Mouse (Mus musculus): ENCODE measurements around the gene Gm45808.
"Not testable (repeated sequence)": the region's sequence is repeated elsewhere in the genome, so short reads cannot be mapped to it uniquely, and the experiment has no call there.

The Gm45808 gene

DNA sequence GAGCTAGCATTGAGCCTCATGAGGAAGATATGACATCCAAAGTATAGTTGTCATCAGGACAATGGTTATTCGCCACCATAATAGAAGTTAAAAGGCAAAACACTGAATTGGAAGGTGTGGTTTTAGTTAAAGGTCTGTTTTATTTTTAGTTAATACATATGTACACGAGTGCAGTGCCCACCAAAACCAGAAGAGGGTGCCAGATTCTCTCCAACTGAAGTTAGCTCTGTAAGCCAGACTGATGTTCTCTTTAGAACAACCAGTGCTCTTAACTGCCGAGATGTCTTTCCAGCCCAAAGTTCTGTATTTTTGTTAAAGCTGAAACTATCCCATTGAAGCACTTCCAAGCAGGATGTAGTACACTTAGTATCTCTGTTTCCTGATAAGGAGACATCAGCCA lies 15.7 kb downstream of the Gm45808 start:
- peak in 1 of 2 experiments; percentile 76 for DNase-seq (ENCODE audit: low spot score in 2 of 2)

DNA sequence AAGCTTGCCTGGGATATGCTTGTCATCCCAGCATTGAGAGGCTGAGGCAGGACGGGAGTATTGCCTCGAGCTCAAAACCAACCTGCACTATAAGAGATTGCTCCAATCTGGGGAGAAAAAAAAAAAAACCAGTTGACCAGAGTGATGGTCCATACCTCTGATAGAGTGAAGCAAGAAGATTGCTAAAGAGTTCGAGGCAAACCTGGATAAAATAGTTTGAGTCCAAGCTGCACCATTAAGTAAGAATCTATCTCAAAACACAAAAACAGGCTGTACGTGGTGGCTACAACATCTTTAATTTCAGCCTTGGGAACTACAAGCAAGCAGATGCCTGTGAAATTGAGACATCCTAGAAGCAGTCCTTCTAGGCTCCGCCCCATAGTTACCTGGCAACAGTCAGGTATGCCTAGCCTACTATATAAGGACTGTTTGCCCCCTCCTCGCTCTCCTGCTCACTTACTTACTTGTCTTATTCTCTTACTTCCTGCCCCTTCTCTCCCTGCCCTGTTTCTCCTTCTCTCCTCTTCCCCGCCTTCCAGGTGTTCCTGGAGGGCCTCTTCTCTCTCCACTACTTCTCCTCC lies 19.4 kb downstream of the Gm45808 start:
- DNase-seq (ENCODE audit: low spot score in 2 of 2), result no peak

DNA sequence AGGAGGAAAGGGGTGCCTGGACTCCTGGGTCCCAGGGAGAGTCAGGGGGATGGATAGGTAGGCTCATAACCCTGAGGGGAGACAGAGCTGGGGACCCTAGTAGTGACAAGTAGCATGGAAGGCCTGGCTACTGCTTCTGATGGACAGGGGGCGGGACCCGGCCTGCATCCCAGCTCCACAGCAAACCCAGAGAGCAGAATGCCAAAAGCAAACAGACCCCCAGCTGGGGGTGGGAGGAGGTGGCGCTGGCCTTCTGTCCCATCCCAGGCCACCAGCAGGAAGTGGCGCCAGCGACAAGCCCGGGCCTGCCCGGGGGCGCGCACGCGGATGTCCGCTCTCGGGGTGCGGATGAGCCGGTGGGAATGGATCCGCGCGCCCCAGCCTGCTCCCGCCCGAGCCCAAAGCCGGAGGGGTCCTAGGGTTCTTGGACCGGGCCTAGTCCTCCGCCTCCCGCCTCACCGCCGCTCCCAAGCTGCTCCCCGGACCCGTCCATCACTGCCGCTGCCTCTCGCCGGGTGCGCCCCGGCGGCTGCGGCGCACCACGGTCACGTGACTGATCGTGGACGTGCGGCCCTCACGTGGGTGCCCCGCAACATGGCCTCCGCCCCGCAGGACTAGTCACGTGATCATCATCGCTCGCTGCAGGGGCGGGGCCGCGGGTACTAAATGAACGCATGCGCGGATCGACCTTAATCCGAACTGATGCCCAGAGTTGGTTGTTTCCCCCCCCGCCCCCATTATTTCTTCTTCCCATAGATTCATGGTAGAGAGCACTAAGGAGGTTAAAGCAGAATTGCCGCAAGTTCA lies 20.1 kb downstream of the Gm45808 start, which contains the start of gene Bax:
TSS of gene Bax (minus strand) at position 616 of the 807 bp plus-strand sequence.
- peak; percentile 95 to 96 for DNase-seq (ENCODE audit: low spot score in 2 of 2)

DNA sequence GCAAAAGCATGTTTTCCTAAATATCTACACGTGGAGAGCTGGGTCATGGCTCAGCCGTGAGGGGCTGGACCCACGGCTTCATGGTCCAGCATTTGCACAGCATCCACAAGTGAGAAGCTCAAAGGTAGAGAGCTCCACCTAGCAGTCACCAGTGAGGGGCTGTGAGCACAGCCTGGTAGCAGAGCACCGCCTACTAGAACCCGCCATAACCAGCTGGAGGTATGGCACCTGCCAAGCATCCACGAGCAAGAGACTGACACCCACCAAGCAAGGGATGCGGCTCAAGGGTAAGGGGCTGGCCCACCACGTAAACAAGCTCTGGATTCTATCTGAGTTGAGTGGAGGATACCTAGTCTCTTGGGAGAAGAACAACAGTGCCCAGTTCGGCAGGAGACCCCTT lies 21.1 kb downstream of the Gm45808 start:
- DNase-seq (ENCODE audit: low spot score in 2 of 2), result no peak

DNA sequence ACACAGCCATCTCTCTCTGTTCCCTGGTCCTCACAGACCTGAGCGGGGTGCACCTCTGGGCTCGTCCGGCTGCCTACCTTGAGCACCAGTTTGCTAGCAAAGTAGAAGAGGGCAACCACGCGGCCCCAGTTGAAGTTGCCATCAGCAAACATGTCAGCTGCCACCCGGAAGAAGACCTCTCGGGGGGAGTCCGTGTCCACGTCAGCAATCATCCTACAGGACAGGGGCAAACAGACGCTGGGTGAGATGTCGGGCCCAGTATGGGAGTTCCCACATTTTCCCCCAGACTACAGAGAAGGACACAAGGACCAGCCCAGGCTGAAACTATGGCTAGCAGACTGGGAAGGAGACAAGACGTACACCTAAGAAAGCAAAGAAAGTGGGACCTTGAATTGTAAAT lies 21.5 kb downstream of the Gm45808 start:
- DNase-seq (ENCODE audit: low spot score in 2 of 2), result no peak

DNA sequence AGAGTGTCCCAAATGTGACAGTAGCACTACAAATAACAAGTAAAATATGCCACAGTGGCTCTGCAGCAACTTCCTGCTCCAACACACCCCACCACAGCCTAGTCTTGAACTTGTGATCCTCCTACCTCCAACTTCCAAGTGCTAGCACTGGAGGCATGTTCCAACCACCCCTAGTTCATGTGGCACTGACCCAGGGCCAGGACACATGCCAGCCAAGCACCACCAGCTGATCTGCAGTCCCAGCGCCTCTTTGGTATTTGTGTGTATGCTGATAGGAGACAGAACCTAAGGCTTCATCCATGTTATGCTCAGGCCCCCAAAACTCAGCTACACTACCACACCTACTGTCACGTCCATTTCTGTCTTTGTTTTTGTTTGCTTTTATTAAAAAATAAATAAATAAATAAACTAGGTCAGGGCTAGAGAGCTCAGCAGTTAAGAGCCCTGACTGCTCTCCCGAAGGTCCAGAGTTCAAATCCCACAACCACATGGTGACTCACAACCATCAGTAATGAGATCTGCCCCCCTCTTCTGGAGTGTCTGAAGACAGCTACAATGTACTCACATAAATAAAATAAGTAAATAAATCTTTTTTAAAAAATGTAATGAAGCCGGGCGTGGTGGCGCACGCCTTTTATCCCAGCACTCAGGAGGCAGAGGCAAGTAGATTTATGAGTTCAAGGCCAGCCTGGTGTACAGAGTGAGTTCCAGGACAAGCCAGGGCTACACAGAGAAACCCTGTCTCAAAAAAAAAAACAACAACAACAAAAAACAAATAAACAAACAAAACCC lies 22.4 kb downstream of the Gm45808 start:
- DNase-seq (ENCODE audit: low spot score in 2 of 2), result no peak

DNA sequence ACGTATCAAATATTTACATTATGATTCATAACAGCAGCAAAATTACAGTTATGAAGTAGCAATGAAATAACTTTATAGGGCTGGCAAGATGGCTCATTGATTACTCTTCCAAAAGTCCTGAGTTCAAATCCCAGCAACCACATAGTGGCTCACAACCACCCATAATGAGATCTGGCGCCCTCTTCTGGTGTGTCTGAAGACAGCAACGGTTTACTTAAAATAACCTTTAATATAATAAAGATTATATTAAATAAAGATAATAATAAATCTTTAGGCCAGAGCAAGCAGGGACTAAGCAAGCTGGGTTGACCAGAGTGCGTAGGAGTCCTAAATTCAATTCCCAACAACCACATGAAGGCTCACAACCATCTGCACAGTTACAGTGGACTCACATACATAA lies 23.7 kb downstream of the Gm45808 start:
- DNase-seq (ENCODE audit: low spot score in 2 of 2), result not testable (repeated sequence)

DNA sequence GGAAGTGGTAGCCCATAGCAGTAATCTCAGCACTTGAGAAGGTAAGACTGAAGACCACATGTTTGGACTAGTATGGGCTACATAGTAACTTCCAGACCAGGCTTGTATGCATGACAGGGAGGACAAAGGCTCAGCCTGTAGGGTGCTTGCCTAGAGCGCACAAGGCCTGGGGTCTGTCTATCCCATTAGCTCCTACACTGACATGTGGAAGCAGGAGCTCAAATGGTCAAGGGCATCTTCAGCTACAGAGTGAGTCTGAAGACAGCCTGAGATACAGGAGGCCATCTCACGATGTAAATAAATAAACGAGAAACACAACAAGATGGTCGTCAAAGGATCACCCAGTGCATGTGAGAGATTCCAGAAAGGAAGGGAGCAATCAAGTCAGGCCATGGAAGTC lies 24.3 kb downstream of the Gm45808 start:
- DNase-seq (ENCODE audit: low spot score in 2 of 2), result no peak

DNA sequence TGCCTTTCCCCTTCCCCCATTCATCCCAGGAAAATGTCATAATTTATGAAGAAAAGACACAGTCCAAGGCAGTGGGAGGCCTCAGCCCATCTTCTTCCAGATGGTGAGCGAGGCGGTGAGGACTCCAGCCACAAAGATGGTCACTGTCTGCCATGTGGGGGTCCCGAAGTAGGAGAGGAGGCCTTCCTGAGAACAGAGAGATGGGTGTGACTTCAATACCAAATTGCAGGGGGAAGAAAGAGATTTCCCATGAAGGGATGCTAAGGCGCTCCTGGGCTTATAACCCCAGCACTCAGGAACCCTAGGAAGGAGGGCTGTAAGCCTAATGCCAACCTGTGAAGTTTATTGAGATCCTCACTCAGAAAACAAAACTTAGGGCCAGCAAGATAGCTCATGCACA lies 24.8 kb downstream of the Gm45808 start:
- DNase-seq (ENCODE audit: low spot score in 2 of 2), result no peak

DNA sequence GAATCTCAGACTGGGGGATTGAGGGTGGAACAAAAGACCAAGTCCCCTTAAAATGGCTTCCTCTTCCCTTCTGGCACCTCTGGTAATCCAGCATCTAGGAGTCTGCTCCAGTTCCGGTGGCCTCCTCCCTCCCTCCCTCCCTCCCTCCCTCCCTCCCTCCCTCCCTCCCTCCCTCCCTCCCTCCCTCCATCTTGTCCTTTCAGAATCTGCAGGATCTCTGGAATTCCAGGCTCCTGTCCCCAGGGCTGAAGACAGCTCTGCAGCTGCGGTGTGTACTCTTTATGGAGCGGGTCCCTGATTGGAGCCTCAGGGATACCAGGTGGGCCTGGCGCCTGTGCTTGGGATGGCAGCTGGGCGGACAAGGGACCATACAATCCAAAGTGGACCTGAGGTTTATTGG lies 25.3 kb downstream of the Gm45808 start:
- no peak for DNase-seq (ENCODE audit: low spot score in 2 of 2)

DNA sequence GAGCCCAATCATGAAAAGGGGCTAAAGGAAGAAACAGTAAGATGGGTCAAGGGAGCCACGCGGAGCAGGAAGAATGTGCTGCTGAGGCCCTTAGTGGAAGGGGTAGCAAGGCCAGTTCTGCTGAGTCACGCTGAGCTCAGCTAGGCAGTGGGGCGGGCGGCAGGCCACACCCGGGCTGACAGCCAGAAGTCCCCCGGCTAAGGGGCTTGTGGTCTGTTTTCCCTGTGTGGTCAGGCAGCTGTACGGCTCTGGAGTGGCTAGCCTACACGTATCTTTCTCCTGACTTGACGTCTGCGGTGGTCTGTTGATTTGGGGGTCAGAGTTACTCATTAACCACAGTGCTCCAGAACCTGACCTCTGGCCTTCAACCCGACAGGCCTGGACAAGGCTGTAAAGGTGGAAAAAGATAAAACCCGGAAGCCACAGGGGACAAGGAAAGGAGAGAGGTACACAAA lies 25.7 kb downstream of the Gm45808 start:
- peak; percentile 73 to 81 for DNase-seq (ENCODE audit: low spot score in 2 of 2)

DNA sequence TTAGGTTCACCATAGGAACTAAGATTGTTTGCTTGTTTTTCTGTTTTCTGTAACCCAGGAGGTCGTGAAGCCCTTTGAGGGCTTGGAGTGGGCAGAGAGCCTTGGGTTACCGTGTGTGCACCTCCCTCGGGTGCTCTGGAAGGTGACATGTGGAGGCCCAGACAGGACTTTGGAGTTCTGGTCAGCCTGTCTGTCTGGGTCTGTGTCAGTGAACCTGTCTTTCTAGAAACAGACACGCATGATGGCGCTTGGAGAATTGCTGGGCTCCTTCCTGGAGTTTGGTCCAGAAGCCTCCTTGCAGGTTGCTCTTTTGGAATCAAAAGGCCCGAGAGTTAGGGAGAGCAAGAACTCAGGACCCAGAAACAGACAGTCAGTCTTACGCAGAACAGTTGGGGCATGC lies 26.2 kb downstream of the Gm45808 start:
- DNase-seq (ENCODE audit: low spot score in 2 of 2), result no peak

DNA sequence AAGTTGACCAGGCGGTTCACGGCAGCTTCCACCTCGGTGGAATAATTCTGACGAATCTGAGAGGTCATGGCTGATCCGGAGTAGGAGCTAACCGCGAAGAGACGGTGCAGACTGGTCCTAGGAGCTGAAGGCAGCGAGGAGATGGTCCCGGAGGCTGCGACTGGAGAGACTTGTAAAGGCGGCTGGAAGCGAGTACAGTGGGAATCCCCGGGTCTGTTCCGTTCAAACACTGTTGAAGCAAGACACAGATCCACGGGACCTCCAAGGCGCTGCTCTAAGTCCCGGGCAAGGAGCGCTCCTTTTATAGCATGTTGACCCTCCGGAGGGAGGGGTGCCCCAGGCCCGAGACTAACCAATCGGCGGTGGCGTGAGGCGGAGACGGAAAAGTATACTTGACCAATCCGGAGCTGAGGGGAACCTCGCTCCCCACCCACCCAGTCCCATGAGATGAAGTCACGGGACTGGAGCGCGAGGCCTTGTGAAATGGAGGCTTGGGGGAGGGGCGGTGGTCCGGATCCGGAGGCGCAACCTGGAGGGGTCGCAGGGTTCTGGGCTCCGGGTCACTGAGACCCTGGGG lies 27.0 kb downstream of the Gm45808 start, which contains the start of gene Ftl1:
TSS of gene Ftl1 (minus strand) at position 321 of the 577 bp plus-strand sequence.
- peak; percentile 99 for DNase-seq (ENCODE audit: low spot score in 2 of 2)

DNA sequence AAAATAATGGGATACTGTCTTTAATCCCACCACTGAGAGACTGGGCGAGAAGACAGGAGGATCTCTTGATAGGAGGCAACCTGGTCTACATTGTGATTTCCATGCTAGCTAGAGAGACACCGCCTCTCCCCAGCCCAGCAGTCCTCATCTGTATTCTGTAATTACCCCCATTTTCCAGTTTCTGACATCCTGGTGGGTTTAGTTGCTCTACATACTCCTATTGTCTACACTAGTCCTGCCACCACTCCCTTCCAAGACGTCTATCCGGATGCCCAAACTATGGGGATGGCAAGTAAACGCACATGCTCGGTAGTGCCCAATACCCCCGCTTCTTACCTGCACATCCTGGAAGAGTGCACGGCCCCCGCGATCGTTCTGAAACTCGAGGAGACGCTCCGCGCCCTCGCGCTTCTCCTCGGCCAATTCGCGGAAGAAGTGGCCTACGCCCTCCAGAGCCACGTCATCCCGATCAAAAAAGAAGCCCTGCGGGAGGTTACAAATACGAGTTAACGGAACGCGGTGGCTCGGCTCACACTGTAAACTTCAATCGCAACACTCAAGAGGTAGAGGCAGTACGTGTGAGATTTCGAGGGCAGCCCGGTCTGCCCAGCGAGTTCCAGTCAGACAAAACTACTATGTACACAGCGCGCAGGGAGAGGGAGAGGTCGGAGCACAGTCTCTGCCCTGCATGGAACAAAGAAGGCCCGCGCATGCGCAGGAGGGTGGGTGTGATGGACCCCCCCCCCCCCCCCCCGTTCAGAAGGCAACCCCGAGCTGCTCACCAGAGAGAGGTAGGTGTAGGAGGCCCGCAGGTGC lies 27.7 kb downstream of the Gm45808 start:
- DNase-seq (ENCODE audit: low spot score in 2 of 2), result peak; percentile 81 to 86

DNA sequence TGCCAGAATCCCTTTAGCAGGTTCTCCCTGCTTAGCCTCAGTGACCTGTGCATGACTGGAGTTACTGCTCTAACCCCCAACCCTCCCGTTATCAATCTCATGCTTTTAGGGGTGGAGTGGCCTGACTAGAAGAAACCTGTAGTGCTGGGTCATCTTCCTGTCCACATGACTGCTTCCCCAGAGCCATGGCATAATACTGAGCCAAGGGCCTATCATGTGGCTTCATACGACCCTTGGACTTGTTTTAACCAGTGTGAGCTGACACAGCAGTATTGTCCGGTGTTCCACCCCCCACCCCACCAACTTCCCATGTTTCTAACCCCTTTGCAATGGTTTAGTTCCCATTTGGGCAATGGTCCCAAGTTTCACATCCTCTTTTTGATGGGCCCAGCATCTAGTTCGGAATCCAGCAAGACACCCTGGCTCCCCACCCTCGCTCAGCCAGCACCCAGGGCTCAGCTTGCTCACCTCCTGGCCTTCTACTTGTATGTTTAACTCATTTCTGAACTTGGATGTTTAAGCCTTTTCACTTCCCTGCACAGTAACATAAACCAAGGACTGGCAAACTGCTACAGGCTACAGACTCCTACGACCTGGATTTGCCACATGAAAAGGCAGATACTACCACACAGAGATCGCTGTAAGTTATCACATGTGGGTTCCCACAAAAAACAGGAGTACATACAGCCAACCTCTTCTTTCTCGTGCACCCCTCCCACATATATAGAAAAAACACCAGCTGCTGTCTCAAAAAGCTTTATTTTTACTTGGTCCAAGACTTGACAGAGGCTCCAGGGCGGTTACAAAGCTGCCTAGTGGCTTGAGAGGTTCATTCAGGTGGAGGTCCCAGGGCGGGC lies 29.2 kb downstream of the Gm45808 start:
- DNase-seq (ENCODE audit: low spot score in 2 of 2), result peak; percentile 52 to 77

DNA sequence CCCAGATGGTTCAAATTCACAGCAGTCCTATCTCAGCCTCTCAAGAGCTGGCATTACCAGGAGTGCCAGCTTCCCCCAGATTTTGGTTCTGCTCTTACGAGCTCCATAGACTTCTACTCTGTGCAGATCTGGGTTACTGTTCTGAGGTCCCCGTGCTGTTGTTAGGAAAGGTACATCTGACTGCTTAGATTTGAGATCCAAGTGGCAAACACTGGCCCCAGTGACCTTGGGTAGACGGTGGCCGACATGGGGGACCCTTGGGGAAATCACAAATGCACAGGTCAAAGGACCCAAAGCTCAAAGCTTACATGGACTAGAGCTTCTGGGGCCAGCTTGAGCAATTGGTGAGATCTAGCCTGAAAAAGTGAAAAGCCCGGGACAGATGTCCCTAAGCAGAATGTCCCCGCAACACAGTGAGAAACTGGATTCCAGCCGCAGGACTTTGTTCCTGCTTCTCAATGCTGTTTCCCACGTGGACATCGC lies 29.8 kb downstream of the Gm45808 start:
- no peak for DNase-seq (ENCODE audit: low spot score in 2 of 2)

DNA sequence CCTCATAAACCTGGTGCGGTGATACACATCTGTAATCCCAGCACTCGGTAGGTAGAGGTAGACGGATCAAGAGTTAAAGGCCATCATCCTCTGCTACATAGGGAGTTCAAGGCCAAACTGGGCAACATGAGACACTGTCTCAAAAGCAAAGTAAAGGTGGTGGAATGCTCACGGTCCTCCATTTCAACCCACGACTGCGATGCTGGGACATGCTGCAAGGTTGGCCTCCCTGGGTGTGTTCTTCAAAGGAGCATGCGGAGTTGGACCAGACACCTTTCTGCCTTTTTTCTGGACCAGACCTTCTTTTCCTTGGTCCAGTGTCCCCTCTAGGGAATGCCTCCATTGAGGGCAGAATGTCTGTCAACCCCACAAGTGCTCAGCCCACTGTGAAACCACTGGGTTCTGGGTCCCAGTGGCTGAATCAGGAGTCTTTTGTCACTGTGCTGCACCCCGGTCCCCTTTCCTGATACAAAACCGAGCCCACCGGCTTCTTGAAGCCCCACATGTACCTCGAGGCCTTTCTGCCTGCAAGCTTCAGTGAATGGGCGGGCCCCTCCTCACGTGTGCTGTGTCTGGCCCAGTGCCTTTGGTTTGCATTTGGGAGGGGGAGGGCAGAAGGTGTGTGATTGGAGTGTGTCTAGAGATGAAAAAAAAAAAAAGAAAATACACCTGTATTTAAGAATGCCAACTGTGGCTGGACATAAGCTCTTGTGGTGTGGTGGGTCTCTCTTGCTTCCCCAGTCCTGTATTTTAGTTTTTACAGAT lies 30.5 kb downstream of the Gm45808 start:
- no peak for DNase-seq (ENCODE audit: low spot score in 2 of 2)

DNA sequence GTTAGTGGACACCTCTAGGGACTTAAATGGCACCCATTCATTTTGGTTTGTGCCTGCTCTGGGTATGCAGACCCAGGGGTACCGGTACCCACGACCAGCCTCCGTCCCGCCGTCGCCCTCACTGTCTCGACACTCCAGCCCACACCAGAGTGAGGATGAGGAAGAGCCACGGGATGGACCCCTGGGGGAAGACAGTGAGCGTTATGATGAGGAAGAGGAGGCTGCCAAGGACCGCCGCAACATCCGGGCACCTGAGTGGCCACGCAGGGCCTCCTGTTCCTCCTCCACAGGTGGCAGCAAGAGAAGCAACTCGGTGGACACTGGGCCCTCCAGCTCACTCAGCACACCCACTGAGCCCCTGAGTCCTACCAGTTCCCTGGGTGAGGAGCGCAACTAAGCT lies 31.6 kb downstream of the Gm45808 start:
- DNase-seq (ENCODE audit: low spot score in 2 of 2), result no peak

DNA sequence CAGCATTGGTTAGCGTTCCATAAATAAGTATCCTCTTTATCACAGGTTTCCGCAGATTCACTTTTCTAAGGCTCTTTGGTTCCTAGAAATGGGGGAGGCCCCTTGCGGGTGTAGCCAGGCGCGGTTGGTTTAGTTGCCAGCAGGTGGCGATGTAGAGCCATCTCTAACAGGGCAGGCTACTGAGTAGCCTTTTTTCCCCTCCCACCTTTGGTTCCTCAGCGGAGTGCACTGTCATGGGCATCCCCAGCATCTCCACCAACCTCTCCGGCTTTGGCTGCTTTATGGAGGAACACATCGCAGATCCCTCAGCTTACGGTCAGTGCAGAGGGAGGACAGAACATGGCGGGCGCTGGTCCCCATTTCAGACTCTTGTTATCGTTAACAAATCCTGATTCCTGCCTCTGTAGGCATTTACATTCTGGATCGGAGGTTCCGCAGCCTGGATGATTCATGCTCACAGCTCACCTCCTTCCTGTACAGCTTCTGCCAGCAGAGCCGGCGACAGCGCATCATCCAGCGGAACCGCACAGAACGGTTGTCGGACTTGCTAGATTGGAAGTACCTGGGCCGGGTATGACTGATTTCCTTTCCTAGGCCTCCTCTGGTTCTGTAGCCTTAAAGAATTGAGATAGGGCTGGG lies 35.1 kb downstream of the Gm45808 start:
- DNase-seq (ENCODE audit: low spot score in 2 of 2), result peak; percentile 74 to 76

All from heart, adult 9 months (tissue).